Mouse (Mus musculus) heart, adult 9 months (tissue): ENCODE measurements around the gene Fam207a.

Experiments
- DNase-seq, 2 experiments: peaks; one replicate each; pipeline ENCODE4 v3.0.0; 2022; ENCODE audit warnings: low spot score in 2 of 2

The Fam207a gene

GRCm38 (mm10) chr10:77515385-77516348 lies at the start of gene Fam207a:
TSS of gene Fam207a (minus strand) at chr10:77515785.
- DNase-seq = peak; percentile 92

GRCm38 (mm10) chr10:77565005-77565404 lies 49.4 kb upstream of the Fam207a start:
- DNase-seq = no peak

- DNase-seq = no peak
Measured at GRCm38 (mm10) chr10:77561508-77561907, 45.9 kb upstream of the Fam207a start.

- no peak for DNase-seq
Measured at GRCm38 (mm10) chr10:77560830-77561229, 45.2 kb upstream of the Fam207a start.

GRCm38 (mm10) chr10:77560090-77560489 lies 44.5 kb upstream of the Fam207a start:
- DNase-seq = no peak

- no peak for DNase-seq
Measured at GRCm38 (mm10) chr10:77557641-77558040, 42.1 kb upstream of the Fam207a start.

- no peak for DNase-seq
Measured at GRCm38 (mm10) chr10:77556631-77557030, 41.0 kb upstream of the Fam207a start.

- DNase-seq = no peak
Measured at GRCm38 (mm10) chr10:77554918-77555317, 39.3 kb upstream of the Fam207a start.

GRCm38 (mm10) chr10:77553285-77553684 lies 37.7 kb upstream of the Fam207a start:
- DNase-seq = no peak

GRCm38 (mm10) chr10:77552162-77552561 lies 36.6 kb upstream of the Fam207a start:
- no peak for DNase-seq

- DNase-seq = peak; percentile 49 to 51
Measured at GRCm38 (mm10) chr10:77550874-77551273, 35.3 kb upstream of the Fam207a start.

GRCm38 (mm10) chr10:77548576-77548975 lies 33.0 kb upstream of the Fam207a start:
- DNase-seq = no peak

- peak; percentile 84 to 89 for DNase-seq
Measured at GRCm38 (mm10) chr10:77544916-77545315, 29.3 kb upstream of the Fam207a start.

- DNase-seq = no peak
Measured at GRCm38 (mm10) chr10:77543226-77543625, 27.6 kb upstream of the Fam207a start.

GRCm38 (mm10) chr10:77541864-77542666 lies 26.5 kb upstream of the Fam207a start:
- DNase-seq = no peak

GRCm38 (mm10) chr10:77540576-77541102 lies 25.1 kb upstream of the Fam207a start:
- peak in 1 of 2 experiments; percentile 29 for DNase-seq

- DNase-seq = no peak
Measured at GRCm38 (mm10) chr10:77539320-77539945, 23.8 kb upstream of the Fam207a start.

- DNase-seq = no peak
Measured at GRCm38 (mm10) chr10:77537215-77538209, 21.9 kb upstream of the Fam207a start.

- no peak for DNase-seq
Measured at GRCm38 (mm10) chr10:77536727-77537126, 21.1 kb upstream of the Fam207a start.

- no peak for DNase-seq
Measured at GRCm38 (mm10) chr10:77532020-77532413, 16.4 kb upstream of the Fam207a start.
